Mouse (Mus musculus) neural tube, embryonic 10.5 days (tissue): ENCODE measurements around the gene Thsd4.

Source experiments
- DNase-seq: peaks from one replicate; pipeline ENCODE4 v3.0.0-alpha.2; 2017; ENCODE audit warnings: low spot score; ENCODE audit errors: extremely low spot score

Thsd4 gene

DNA sequence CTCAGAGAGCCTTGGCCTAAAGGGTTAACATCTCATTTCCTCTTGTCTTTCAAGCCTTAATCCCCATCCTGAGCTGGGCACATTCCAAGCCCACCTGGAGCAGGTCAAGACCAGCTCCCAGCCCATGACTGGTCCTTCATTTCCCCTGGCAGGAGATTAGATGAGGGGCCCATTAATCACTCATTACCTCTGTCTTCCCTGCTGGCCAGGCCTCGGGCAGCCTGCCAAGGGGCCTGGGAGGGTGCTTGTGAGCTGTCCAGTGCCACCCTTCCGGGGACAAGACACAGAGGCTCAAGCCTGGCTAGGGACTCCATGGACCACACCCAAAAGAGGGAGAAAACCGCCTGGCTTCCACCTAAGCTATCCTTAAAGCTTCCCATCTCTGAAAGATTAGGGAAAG, 3.6 kb downstream of the Thsd4 start:
- DNase-seq, result no peak

DNA sequence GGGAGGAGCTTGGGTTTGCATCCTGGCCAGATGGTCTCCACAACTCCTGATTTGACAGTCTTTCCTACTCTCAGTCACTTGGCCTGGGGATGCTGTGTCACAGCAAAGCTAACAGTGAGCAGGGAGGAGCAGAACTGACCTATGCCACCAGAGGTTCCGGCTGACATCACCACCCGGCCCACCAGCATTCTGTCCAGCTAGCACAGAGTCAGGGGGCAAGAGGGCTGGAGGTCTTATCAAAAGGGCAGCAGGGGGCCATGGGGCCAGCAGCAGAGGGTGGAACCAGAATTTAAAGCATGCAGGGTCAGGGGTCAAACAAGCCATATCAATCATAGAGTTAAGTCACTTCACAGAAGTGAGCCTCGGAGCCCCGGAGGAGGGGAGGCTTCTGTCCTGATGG, 4.7 kb downstream of the Thsd4 start:
- peak; percentile 67 for DNase-seq

- DNase-seq, result no peak
These were observed 5.5 kb downstream of the Thsd4 start for GRCm38 (mm10) chr9:60516379-60516778.

DNA sequence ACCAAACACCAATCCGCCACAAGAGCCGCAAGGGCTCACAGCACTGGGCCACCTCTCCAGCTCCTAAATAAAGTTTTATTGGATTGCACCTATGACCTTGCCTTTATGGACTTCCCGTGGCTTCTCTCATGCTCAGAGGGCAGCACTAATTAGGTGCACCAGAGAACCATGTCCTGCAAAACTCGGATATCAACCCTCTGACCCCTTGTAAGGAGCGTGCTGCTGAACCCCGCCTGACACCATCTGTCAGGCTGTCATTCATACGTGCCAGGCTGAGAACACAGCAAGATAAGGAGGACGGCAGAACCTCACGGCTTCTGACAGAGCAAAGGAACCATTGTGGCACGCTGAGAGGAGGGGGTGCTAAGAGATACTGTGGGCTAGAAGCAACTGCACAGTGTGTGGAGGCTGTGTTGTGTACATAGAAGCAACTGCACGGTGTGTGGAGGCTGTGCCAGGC, 8.5 kb downstream of the Thsd4 start:
- DNase-seq, result no peak

DNA sequence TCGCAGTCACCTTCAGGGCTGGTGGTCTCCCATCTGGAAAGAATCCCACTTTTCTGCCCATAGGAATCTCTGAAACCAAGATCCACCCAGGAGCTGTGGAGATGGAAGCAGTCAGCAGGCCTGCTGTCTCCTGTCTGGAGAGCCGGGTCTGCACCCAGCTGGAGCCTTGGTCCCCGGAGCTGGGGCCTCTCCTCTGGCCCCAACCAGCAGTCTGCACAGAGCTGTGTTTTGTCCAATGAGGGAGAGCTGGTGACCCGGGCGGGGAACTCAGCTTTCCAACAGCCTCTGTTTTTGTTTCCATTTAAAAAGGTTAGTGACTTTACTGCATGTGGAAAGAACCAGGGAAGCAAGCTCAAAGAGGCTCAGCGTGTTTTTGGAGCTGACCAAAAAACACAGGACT, 11.0 kb downstream of the Thsd4 start:
- no peak for DNase-seq

GRCm38 (mm10) chr9:60506136-60506535, 15.7 kb downstream of the Thsd4 start:
- no peak for DNase-seq

DNA sequence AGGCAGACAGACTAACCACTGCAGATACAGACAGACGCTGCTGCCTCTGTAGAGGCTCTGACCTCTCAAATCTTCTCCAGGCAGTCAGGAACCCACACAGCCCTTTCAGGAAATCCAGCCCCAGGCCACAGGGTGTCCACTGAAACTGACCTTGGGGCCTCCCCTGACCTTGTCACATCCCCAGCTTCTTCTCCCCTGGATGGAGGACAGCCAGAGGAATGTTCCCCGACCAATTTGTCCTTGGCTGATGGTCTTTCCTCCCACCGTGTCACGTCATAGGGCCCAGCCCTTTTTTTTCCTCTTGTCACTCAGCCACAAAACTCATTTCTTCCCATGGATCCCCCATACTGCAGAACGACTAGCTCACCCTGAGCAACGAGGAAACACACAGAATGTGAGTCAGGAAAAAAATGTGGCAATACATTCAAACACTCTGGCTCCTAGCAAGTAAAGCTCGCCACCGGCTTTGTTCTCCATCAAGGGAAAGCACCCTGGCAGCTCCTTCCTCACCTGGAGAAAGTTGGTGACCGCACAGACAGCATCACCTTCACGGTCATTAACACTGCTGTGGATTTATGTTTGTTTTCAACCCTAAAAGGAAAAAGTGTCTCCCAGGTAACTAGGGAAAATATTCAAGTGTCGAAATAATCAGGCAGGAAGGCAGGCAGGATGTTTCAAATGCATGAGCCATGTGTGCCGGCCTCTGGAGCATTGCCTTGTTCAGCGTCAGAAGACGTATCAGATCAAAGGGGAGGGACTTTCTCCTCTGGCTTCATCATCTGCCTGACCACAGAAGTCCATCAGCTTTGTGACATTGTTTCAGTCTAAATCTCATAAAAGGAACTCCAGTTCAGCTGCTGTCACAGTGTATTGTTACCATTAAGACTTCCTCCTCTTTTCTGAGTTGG, 17.2 kb downstream of the Thsd4 start:
- DNase-seq, result no peak

- no peak for DNase-seq
These were observed 19.6 kb downstream of the Thsd4 start for GRCm38 (mm10) chr9:60502220-60502619.

DNA sequence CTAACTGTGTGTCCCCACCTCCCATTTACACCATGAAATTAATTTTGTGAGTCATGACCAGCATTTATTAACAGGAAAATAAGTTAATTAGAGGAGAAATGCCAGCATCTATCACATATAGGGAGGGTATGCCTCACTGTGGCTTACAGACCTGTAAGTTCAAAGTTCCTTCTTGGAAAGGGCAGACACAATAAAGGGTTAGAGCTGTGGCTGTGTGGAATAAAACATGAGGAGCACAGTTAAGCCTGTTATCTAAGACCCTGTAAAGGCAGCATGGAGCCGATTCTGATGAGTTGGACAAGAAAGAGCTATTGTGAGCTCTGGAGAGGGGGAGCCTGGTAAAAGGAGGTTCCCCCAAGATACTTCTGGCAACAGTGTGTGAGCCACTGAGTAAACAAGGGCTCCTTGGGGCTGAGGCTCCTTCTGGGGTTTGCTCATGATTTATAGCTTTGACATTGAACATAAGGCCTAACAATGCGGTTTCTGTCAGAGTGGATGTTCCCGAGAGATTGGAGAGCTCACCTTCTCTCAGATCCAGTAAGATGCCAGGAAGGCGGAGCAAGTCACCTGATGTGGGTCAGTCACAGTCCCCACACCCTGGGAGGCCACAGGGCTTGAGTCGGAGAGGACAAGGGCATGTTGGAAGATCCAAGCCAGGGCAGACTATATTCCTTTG, 20.2 kb downstream of the Thsd4 start:
- DNase-seq, result no peak

DNA sequence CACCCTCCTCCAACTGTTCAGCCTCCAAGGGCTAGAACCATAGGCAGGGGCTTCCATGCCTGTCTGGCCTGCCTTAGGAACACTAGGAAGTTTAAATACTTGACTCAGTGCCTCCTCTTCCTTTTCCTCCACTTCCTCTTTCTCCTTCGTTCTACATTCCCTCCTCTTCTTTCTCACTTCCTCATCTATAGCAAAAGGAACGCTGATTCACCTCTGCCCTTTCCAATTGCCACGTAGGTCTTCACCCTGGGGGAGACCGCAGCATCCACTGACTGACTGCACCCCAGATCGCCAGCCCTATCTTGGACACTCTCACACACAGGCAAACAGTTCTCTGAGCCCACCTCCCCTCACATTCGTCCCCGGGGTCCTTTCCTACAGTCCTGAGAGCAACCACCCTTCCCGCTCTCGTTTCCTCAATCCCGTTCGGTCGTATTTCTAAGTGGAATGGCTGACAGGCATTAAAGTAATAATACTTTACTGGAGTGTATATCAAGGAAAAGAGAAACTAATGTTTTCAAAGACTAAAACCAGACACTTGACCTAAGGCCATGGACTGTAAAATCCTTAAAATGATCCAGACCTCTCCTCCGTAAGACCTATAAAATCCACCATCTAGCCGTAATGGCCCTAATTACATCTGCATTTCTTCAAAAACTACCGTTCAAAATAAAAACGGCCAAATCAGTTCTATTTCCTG, 29.4 kb downstream of the Thsd4 start:
- DNase-seq, result no peak

GRCm38 (mm10) chr9:60491489-60492100, 30.3 kb downstream of the Thsd4 start:
- no peak for DNase-seq

DNA sequence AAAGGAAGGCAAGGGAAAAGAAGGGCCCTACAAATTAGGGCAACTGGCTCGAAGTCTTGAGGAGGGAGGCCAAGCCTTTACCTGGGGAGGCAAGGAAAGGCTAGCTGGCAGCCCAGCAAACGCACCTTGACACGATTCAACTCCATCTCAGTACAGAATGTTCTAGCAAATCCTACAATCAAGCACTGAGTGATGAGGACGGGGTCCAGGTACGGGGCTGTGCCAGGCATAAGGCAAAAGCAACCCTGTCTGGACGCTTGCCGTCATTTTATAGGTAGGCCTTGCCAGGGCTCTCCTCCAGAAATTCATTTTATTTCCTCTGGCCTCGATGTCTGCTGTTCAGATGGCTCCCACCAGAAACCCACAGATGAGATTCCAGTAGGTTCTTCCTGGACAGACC, 30.8 kb downstream of the Thsd4 start:
- DNase-seq, result no peak

GRCm38 (mm10) chr9:60488816-60489215, 33.0 kb downstream of the Thsd4 start:
- no peak for DNase-seq

DNA sequence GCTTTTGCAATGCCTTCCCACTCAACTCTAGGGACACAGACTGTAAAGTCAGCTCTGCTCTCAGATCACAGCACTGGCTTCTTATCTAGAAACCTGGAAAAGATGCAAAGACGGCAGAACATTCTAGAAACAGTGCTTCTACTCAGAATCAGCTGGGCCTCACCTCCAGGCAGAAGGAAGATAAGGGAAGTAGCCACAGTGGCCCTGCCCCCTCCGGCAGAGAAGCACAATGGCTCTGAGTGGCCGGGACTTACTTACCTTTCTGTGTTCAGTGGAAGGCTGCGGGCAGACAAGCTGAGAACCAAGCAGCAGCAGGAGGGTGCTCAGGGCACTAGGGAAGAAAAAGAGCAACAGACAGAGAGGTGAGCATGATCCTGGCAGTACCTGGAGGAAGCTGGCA, 39.7 kb downstream of the Thsd4 start:
- DNase-seq, result no peak

DNA sequence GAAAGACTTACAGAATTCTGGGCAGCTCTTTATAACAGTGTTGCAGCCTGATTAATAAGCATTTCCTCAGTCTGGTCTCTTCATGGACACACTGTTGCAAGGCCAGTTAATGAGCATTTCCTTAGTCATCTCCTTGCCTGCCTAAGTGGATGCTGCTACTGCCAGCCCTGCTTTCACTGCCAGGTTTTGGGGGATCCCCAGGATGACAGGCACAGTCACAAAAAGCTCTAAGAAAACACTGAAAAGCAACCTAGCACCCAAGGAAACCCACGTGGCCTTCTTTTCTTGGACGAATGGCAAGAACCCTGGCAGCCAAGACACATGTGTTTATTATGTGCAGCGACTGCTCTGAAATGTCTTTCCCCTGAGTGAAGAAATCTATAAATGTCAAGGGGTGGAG, 41.8 kb downstream of the Thsd4 start:
- DNase-seq, result no peak

- DNase-seq, result no peak
These were observed 43.0 kb downstream of the Thsd4 start for GRCm38 (mm10) chr9:60478806-60479205.

DNA sequence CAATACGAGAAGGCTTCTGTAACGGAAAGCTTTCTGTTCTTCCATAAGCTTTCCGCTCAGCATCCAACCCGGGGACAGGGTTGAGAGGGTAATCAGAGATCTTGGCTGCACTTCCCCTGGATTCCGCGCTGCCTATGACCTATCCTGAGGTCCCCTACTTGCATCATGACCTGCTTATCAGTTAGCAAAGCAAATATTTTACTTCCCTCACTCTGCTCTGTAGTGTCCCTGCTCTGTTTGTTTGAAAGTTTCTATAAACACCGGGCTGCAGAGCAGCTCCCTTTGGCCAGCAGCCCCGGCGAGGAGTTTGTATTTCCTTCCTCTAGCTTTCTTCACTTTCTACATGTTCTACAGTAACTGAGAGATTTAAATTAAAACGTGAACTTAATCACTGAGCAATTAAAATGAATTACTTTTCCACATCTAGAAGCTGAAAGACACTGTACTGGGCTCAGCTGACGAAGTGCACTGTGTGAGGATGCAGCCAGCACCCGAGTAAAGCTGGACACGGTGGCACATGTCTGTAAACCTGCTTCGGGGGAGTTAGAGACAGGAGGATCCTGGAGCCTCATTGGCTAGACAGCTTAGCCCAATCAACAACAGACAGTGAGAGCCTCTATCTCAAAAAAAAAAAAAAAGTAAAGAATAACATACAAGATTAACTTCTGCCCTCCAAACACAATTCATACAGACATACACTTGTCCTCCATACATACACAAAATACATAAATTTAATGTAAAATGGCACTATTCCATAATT, 43.7 kb downstream of the Thsd4 start:
- no peak for DNase-seq

DNA sequence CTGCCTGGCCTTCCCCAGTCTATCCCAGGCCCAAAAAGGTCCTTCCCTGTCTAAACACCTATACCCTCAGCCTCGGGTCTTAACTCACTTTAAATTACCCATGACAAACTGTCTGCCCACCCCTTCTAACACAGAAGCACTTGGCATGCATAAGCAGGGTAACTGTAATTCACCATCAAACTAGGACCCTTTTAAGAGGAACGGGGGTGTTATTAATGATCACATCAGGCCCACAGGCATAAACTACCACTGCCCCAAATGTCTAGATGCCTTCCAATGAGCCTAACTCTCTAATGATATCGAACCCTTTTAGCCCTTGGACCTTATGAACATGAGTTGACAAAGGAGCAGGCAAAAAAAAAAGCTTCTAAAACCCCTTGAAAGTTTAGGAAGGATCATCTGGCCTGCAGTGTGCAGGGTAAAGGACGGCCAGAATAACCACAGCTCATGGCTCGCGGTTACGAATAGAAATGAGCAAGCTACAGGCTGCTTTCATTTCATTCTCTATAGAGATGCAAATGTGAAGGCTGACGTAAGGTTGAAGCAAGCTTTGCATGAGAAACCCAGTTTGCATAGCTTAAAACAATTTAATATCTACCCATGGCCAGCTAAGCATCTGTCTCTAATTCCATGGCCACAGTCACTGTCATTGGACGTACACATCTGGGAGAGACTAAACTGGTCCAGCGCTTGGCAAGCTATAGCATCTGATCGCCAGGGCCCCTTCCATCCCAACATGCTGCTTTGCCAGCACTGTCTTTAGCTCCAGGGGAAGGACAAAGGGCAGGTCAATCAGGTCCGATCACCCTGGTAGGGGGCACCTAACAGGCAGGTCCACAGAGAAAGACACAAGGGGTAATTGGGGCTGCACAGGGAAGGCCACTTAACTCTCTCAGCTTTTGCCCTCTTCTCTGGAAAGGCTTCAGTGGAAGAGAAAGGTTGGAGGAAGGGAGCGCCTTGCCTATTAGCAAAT, 61.5 kb downstream of the Thsd4 start:
- no peak for DNase-seq

DNA sequence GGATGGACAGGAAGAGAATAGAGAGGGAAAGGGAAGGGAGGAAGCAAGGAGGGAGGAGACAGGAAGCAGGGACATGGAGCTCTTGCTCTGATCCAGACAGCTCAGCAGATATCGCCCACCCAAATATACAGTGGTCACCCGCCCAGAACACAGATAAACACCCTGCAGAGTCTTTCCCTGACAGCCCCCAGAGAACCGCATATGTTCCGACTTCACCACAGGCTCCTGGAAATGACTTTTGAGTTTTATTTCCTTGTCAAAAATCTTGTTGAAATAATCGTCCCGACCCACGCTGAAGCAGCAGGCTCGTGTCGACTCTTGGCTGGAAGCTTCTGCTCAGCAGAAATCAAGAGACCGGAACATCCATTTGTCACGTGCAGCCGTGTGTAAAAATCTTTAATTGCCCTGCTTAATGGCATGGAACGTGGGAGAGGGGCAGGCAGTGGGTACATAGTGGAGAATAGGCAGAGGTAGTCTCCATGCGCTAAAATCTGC, 63.3 kb downstream of the Thsd4 start:
- DNase-seq, result no peak
